Mouse (Mus musculus) neural tube, embryonic 14.5 days (tissue): ENCODE measurements at regions not wholly inside any gene's neighbourhood (a gene's known extent, or its start where the extent isn't known, plus 50 kb on each side); places are given as distances from the start of the nearest gene placed in this dataset.
"Not testable (repeated sequence)": the region's sequence is repeated elsewhere in the genome, so short reads cannot be mapped to it uniquely, and the experiment has no call there.

ENCODE experiments used
- ATAC-seq: fragments of 200-750 bp; cut with Nextera tagmentation; 2 replicates; pipeline ENCODE4 v1.8.0; 2017; ENCODE audit warnings: low read depth, mild to moderate bottlenecking, moderate TSS enrichment, moderate library complexity
- H3K27ac ChIP-seq: fragments of 300-500 bp; sonication (generic); 2 replicates; pipeline ENCODE4 v1.5.1; 2014; ENCODE audit warnings: low read depth, mild to moderate bottlenecking, control low read depth, low read length, moderate library complexity, mixed read lengths
- H3K27me3 ChIP-seq: fragments of 300-500 bp; sonication (generic); 2 replicates; pipeline ENCODE4 v1.6.1; 2014; ENCODE audit warnings: low read length; ENCODE audit not compliant: control insufficient read depth, insufficient read depth
- H3K36me3 ChIP-seq: fragments of 300-500 bp; sonication (generic); 2 replicates; pipeline ENCODE4 v1.6.1; 2014; ENCODE audit warnings: low read length, mixed read lengths; ENCODE audit not compliant: control insufficient read depth, insufficient read depth
- H3K4me1 ChIP-seq: fragments of 300-500 bp; sonication (generic); 2 replicates; pipeline ENCODE4 v1.6.1; 2014; ENCODE audit warnings: low read length; ENCODE audit not compliant: control insufficient read depth, insufficient read depth
- H3K4me2 ChIP-seq: fragments of 300-500 bp; sonication (generic); 2 replicates; pipeline ENCODE4 v1.6.1; 2014; ENCODE audit warnings: mild to moderate bottlenecking, low read depth, low read length, control low read depth
- H3K4me3 ChIP-seq: fragments of 300-500 bp; sonication (generic); 2 replicates; pipeline ENCODE4 v1.5.1; 2014; ENCODE audit warnings: low read depth, low read length, control low read depth, mixed read lengths
- H3K9ac ChIP-seq: fragments of 300-500 bp; sonication (generic); replicated peaks from 2 replicates; pipeline ENCODE4 v1.6.1; 2014; ENCODE audit warnings: low read depth, mild to moderate bottlenecking, control low read depth, low read length, mixed read lengths
- H3K9me3 ChIP-seq: fragments of 300-500 bp; sonication (generic); 2 replicates; pipeline ENCODE4 v1.6.1; 2016; ENCODE audit warnings: low read length; ENCODE audit not compliant: control insufficient read depth
- WGBS: fragments of 180-500 bp; shearing (Covaris S2); extraction: QIAGEN DNeasy Blood & Tissue Kit; methylation state at CpG from one replicate; pipeline ENCODE4 v1.1.7; 2014; 5-methylcytosine and 5-hydroxymethylcytosine counted together

- Histone ChIP-seq H3K4me3 (no peak overlapping the region), H3K4me1 (no peaks in the 10 kb centered on the region), H3K9ac (no peak overlapping the region), H3K9me3 (no peaks in the 10 kb centered on the region), H3K4me2 (no peak overlapping the region), H3K27ac (no peak overlapping the region), H3K36me3 (no peaks in the 10 kb centered on the region), H3K27me3 (no peaks in the 10 kb centered on the region)
- WGBS: 87% methylated on average over 11 of the region's 11 CpGs
- ATAC-seq: no peak
These were observed 579.6 kb downstream of the Brinp3 start for GRCm38 (mm10) chr1:147074166-147074565.

DNA sequence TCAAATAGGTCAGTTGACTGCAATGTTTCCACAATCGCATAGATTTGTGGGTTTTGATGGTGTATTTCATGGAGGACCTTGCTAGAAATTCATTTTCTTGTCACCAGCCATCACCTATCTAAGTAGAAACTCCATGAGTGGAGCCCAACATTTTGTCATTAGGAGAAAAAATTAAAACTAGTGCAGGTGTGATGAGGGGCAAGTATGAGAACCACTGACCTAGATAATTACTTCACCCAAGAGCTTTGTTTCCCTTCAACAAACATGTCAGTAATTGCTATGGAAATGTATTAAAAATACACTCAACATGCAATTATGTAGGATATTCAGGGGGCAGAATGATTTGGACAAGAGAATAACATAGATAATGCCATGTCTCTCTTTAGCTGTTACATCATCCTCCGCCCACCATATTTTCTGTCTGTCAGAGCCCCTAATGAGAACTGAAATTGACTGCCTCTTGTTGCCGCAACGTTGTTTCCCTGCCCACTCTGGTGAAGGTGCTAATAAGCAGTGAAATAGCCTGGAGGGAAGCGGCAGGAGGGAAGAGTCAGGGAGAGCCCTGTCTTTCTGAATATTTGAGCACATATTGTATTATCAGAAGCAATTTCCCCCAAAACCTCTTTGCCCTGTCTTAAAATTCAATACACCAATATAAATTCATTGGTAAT, 589.7 kb downstream of the Brinp3 start:
- no peak overlapping the region for H3K4me2 ChIP-seq
- no peak overlapping the region for H3K4me3 ChIP-seq
- 44% methylated on average over 5 of the region's 5 CpGs for WGBS
- no peak for ATAC-seq
- no peaks in the 10 kb centered on the region for H3K27me3 ChIP-seq
- no peaks in the 10 kb centered on the region for H3K36me3 ChIP-seq
- H3K27ac ChIP-seq: no peak overlapping the region
- H3K4me1 ChIP-seq: no peaks in the 10 kb centered on the region
- H3K9me3 ChIP-seq: no peaks in the 10 kb centered on the region
- H3K9ac ChIP-seq: no peak overlapping the region

DNA sequence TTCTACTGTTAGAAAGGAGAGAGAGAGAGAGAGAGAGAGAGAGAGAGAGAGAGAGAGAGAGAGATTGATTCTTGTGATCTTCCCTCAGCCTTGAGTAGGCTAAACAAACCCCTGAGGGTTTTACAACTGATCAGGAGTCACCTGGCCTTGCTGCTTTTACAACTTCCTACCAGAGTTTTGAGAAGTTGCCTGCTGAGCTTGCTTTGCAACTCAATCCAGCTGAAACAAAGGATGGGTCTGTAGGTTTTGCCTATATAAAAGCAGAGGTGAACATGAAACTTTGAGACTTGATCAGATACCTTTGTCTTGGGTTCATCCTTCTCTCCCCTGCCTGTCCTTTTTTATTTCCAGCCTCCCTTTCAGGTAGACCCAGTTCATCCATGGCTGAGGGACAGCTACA, 631.0 kb downstream of the Brinp3 start:
- ATAC-seq: no peak
- Histone ChIP-seq H3K4me1 (no peaks in the 10 kb centered on the region), H3K27me3 (no peaks in the 10 kb centered on the region), H3K4me2 (no peak overlapping the region), H3K27ac (no peak overlapping the region), H3K9ac (no peak overlapping the region), H3K36me3 (no peaks in the 10 kb centered on the region), H3K4me3 (no peak overlapping the region), H3K9me3 (no peaks in the 10 kb centered on the region)

GRCm38 (mm10) chr1:147138176-147138575, 643.6 kb downstream of the Brinp3 start:
- 47% methylated on average over 2 of the region's 2 CpGs for WGBS
- H3K27ac ChIP-seq: no peak overlapping the region
- no peaks in the 10 kb centered on the region for H3K27me3 ChIP-seq
- ATAC-seq: no peak
- no peaks in the 10 kb centered on the region for H3K4me1 ChIP-seq
- no peak overlapping the region for H3K4me3 ChIP-seq
- no peaks in the 10 kb centered on the region for H3K9me3 ChIP-seq
- H3K9ac ChIP-seq: no peak overlapping the region
- no peak overlapping the region for H3K4me2 ChIP-seq
- no peaks in the 10 kb centered on the region for H3K36me3 ChIP-seq

DNA sequence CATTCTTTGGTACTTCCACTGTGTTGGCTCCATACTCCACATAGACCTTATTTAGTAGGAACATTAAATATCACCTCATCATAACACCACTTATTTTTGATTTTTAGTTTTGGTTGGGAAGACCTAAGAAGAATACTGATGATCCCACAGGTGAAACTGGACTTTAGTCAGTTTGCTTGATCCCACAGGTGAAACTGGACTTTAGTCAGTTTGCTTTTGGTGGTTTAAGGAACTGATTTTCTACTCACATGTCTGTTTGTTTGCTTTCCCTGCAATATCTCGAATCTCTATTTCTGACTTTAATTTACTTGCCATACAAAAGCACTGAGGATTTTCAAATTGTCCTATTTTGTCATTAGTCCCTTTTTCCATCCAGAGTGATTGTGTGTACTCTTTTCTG, 680.8 kb downstream of the Brinp3 start:
- Histone ChIP-seq H3K9ac (no peak overlapping the region), H3K36me3 (no peaks in the 10 kb centered on the region), H3K4me1 (no peaks in the 10 kb centered on the region), H3K4me2 (no peak overlapping the region), H3K27ac (no peak overlapping the region), H3K27me3 (no peaks in the 10 kb centered on the region), H3K9me3 (no peaks in the 10 kb centered on the region), H3K4me3 (no peak overlapping the region)
- WGBS: 91% methylated on average over 1 of the region's 1 CpGs
- ATAC-seq: no peak

GRCm38 (mm10) chr1:147186799-147187198, 692.2 kb downstream of the Brinp3 start:
- ATAC-seq: 0 out of 2 replicates have a peak, but pooled peaks have one; percentile 54
- Histone ChIP-seq H3K27ac (no peak overlapping the region), H3K4me2 (no peak overlapping the region), H3K27me3 (no peaks in the 10 kb centered on the region), H3K9me3 (no peaks in the 10 kb centered on the region), H3K4me3 (no peak overlapping the region), H3K4me1 (no peaks in the 10 kb centered on the region), H3K9ac (no peak overlapping the region), H3K36me3 (no peaks in the 10 kb centered on the region)
- WGBS: 60% methylated on average over 1 of the region's 1 CpGs

DNA sequence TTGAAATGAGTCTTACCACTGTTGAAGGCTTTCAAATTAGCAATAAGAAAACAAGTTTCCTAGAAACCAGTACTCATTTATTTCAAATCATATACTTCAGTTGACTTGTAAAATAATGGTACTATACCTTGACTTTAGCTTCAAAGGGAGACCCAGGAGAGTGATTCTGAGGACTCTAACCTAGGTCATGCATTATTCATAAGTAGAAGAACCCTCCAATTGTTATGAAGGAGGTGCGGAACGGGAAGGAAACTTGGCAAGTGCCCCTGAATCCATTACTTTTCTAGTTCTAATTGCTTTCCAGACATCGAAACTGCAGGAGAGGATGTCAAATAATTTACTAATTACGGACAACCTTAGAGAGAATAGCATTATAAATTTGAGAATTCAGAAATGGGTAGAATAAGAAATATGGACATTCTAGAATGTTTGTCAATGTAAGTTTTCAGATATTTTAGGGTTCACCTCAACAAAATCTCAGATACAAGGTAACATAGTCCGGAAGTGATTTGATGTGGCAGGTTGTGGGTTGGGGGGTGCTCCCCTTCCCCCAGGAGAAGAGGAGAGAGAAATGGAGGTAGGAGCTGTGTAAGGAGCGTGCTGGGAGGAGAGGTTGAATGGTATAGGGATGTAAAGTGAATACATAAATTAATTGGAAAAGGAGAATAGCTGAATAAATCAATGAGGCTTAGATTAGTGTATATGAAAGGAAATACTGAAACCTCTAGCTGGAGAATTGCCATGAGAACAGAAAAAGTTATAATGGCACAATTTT, 692.9 kb downstream of the Brinp3 start:
- no peak overlapping the region for H3K27ac ChIP-seq
- H3K4me2 ChIP-seq: no peak overlapping the region
- no peaks in the 10 kb centered on the region for H3K9me3 ChIP-seq
- no peaks in the 10 kb centered on the region for H3K27me3 ChIP-seq
- WGBS: 48% methylated on average over 6 of the region's 6 CpGs
- H3K4me1 ChIP-seq: no peaks in the 10 kb centered on the region
- peak; percentile 49 for ATAC-seq
- H3K4me3 ChIP-seq: no peak overlapping the region
- H3K9ac ChIP-seq: no peak overlapping the region
- H3K36me3 ChIP-seq: no peaks in the 10 kb centered on the region

GRCm38 (mm10) chr1:147199959-147200358, 705.4 kb downstream of the Brinp3 start:
- not testable (repeated sequence) for H3K27me3 ChIP-seq, H3K4me1 ChIP-seq, H3K4me3 ChIP-seq, H3K27ac ChIP-seq, H3K4me2 ChIP-seq, H3K9me3 ChIP-seq, H3K36me3 ChIP-seq, H3K9ac ChIP-seq, ATAC-seq
- 74% methylated on average over 2 of the region's 2 CpGs for WGBS

GRCm38 (mm10) chr1:147214890-147215289, 720.3 kb downstream of the Brinp3 start:
- not testable (repeated sequence) for H3K9me3 ChIP-seq, H3K36me3 ChIP-seq, ATAC-seq, H3K9ac ChIP-seq, H3K27ac ChIP-seq, H3K27me3 ChIP-seq, H3K4me2 ChIP-seq, H3K4me1 ChIP-seq, H3K4me3 ChIP-seq
- 80% methylated on average over 7 of the region's 7 CpGs for WGBS
